Mouse (Mus musculus) hindbrain, embryonic 16.5 days (tissue): ENCODE data around the gene Nt5c2. TPM values are rescaled to one million over a fixed set of nuclear protein-coding genes. Genes with fewer than 3 reads are reported as not detected.

Experiments used
- ATAC-seq: fragments of 200-750 bp; cut with Nextera tagmentation; 2 replicates; pipeline ENCODE4 v1.8.0; 2017; ENCODE audit warnings: moderate TSS enrichment, moderate library complexity
- H3K27ac ChIP-seq: fragments of 300-500 bp; sonication (generic); 2 replicates; pipeline ENCODE4 v1.5.1; 2014; ENCODE audit warnings: low read depth, mild to moderate bottlenecking, control low read depth, low read length, moderate library complexity
- H3K27me3 ChIP-seq: fragments of 300-500 bp; sonication (generic); replicated peaks from 2 replicates; pipeline ENCODE4 v1.6.1; 2014; ENCODE audit warnings: low read length; ENCODE audit not compliant: control insufficient read depth, insufficient read depth
- H3K36me3 ChIP-seq: fragments of 300-500 bp; sonication (generic); 2 replicates; pipeline ENCODE4 v1.6.1; 2014; ENCODE audit warnings: mild to moderate bottlenecking, low read length, moderate library complexity, mixed read lengths; ENCODE audit not compliant: control insufficient read depth, insufficient read depth
- H3K4me1 ChIP-seq: fragments of 300-500 bp; sonication (generic); 2 replicates; pipeline ENCODE4 v1.6.1; 2014; ENCODE audit warnings: low read depth, low read length; ENCODE audit not compliant: control insufficient read depth, insufficient read depth
- H3K4me2 ChIP-seq: fragments of 300-500 bp; sonication (generic); 2 replicates; pipeline ENCODE4 v1.6.1; 2014; ENCODE audit warnings: mild to moderate bottlenecking, low read length, control low read depth, moderate library complexity
- H3K4me3 ChIP-seq: fragments of 300-500 bp; sonication (generic); 2 replicates; pipeline ENCODE4 v1.5.1; 2014; ENCODE audit warnings: mild to moderate bottlenecking, low read length, control low read depth, moderate library complexity
- H3K9ac ChIP-seq: fragments of 300-500 bp; sonication (generic); 2 replicates; pipeline ENCODE4 v1.6.1; 2014; ENCODE audit warnings: low read depth, mild to moderate bottlenecking, control low read depth, low read length, moderate library complexity
- H3K9me3 ChIP-seq: fragments of 300-500 bp; sonication (generic); 2 replicates; pipeline ENCODE4 v1.6.1; 2014; ENCODE audit warnings: mild to moderate bottlenecking, low read length, moderate library complexity; ENCODE audit not compliant: control insufficient read depth
- WGBS: fragments of 180-500 bp; shearing (Covaris S2); extraction: QIAGEN DNeasy Blood & Tissue Kit; methylation state at CpG from one replicate; pipeline ENCODE4 v1.1.7; 2014; 5-methylcytosine and 5-hydroxymethylcytosine counted together
- polyA plus RNA-seq: library from polyadenylated mRNA; unstranded; fragments of >200 nt; fragmentation: Nextera tagmentation; extraction: Ambion mirVana; gene quantifications from 2 replicates; pipeline ENCODE4 v1.2.1, GENCODE M21; 2015

Gene Nt5c2
- polyA plus RNA-seq, 1 experiment from 2014 or later, result 77.6 TPM

GRCm38 (mm10) chr19:46960101-46961046, 54.6 kb downstream of the Nt5c2 start:
- Histone ChIP-seq H3K27me3 (no peaks in the 10 kb centered on the region), H3K4me1 (peaks cover 20% of the 10 kb centered on the region), H3K27ac (peak overlapping the region; percentile 99), H3K4me2 (peak overlapping the region; percentile 76), H3K9me3 (no peaks in the 10 kb centered on the region), H3K9ac (peak overlapping the region; percentile 95), H3K36me3 (no peaks in the 10 kb centered on the region), H3K4me3 (peak overlapping the region; percentile 67)
- ATAC-seq, result no peak
- WGBS, result 79% methylated on average over 13 of the region's 13 CpGs

DNA sequence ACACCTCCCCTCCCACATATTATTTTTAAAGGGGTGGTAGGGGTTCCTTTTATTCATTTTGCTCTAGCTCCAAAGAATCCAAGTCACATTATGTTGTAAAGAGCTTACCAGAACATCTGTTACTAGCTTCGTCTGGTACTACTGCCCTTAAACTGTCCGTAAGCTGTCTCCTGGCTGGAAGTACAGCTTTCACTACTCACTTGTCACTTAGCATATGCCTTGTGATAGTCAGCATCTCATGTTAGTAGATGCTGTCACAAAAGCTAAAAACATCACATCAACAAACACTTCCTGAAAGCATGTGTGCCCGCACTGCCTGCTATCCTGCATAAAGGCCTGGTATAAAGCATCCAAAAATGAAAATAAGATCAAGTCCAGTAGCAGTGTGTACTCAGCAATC, 55.4 kb downstream of the Nt5c2 start:
- Histone ChIP-seq H3K27me3 (no peaks in the 10 kb centered on the region), H3K4me1 (peaks cover 20% of the 10 kb centered on the region), H3K9me3 (no peaks in the 10 kb centered on the region), H3K9ac (no peak overlapping the region; the same call in 1 of the 2 replicates), H3K27ac (no peak overlapping the region), H3K36me3 (no peaks in the 10 kb centered on the region), H3K4me2 (no peak overlapping the region), H3K4me3 (no peak overlapping the region)
- WGBS, result 85% methylated on average over 3 of the region's 3 CpGs
- ATAC-seq, result no peak

- no peak for ATAC-seq
- no peak overlapping the region for H3K27ac ChIP-seq
Measured at GRCm38 (mm10) chr19:46958566-46958965, 56.4 kb downstream of the Nt5c2 start.

DNA sequence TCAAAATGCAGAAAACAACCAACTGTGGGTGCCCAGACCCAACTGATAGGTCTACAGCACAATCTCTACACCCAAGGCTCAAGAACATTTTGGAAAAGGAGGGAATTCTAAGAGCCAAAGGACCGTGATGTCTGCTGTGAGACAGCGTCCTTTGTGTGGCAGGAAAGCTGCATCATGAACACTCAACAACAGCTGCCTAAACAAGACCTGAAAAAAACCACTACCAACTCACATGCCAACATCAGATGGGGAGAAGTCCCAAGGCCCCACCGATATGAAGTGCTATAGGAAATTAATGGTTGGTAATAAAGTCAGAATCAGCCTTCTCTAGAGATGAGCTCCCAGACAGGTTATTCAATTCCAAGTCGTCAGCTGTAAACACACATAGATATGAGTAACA, 57.0 kb downstream of the Nt5c2 start:
- 77% methylated on average over 4 of the region's 4 CpGs for WGBS
- H3K9ac ChIP-seq, result no peak overlapping the region
- no peak for ATAC-seq
- H3K4me3 ChIP-seq, result no peak overlapping the region
- H3K4me2 ChIP-seq, result no peak overlapping the region
- no peak overlapping the region for H3K27ac ChIP-seq
- H3K4me1 ChIP-seq, result peaks cover 20% of the 10 kb centered on the region
- no peaks in the 10 kb centered on the region for H3K36me3 ChIP-seq
- no peaks in the 10 kb centered on the region for H3K9me3 ChIP-seq
- no peaks in the 10 kb centered on the region for H3K27me3 ChIP-seq

More at GRCm38 (mm10) chr19:46958566-46958965, 56.4 kb downstream of the Nt5c2 start:
- H3K36me3 ChIP-seq, result no peaks in the 10 kb centered on the region
- 61% methylated on average over 3 of the region's 3 CpGs for WGBS
- no peaks in the 10 kb centered on the region for H3K27me3 ChIP-seq
- no peak overlapping the region for H3K4me3 ChIP-seq
- no peak overlapping the region for H3K9ac ChIP-seq
- no peaks in the 10 kb centered on the region for H3K9me3 ChIP-seq
- peaks cover 20% of the 10 kb centered on the region for H3K4me1 ChIP-seq
- H3K4me2 ChIP-seq, result no peak overlapping the region

- H3K9ac ChIP-seq, result no peak overlapping the region
- H3K9me3 ChIP-seq, result no peaks in the 10 kb centered on the region
- peaks cover 18% of the 10 kb centered on the region for H3K4me1 ChIP-seq
- H3K27me3 ChIP-seq, result no peaks in the 10 kb centered on the region
- no peak overlapping the region for H3K4me2 ChIP-seq
- H3K36me3 ChIP-seq, result no peaks in the 10 kb centered on the region
- no peak overlapping the region for H3K4me3 ChIP-seq
- 91% methylated on average over 5 of the region's 5 CpGs for WGBS
- no peak overlapping the region for H3K27ac ChIP-seq
- ATAC-seq, result no peak
Measured at GRCm38 (mm10) chr19:46957001-46957400, 58.0 kb downstream of the Nt5c2 start.

- Histone ChIP-seq H3K36me3 (no peaks in the 10 kb centered on the region), H3K4me2 (no peak overlapping the region), H3K27ac (no peak overlapping the region), H3K4me3 (no peak overlapping the region), H3K9me3 (no peaks in the 10 kb centered on the region), H3K27me3 (no peaks in the 10 kb centered on the region), H3K9ac (no peak overlapping the region), H3K4me1 (peaks cover 18% of the 10 kb centered on the region)
- ATAC-seq, result no peak
- WGBS, result 78% methylated on average over 2 of the region's 2 CpGs
Measured at GRCm38 (mm10) chr19:46956410-46956809, 58.5 kb downstream of the Nt5c2 start.

DNA sequence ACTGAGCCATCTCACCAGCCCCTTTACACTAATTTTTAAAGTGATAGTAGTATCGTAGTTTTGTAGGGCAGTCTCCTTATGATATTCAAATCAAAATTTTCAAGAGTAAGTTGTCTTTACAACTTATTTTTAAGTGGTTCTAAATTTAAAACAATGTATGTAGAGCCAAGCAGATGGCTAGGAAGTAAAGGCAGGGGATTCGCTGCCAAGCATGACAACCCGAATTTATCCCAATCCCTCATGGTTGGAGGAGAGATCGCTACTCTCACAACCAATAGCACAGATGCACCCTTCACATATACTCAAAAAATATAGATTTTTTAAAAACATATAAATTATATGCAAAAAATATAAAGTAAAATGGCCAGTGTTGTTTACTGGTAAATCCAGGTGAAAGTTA, 59.3 kb downstream of the Nt5c2 start:
- Histone ChIP-seq H3K27me3 (no peaks in the 10 kb centered on the region), H3K4me3 (no peak overlapping the region), H3K4me2 (no peak overlapping the region), H3K4me1 (peaks cover 15% of the 10 kb centered on the region), H3K9ac (no peak overlapping the region), H3K27ac (no peak overlapping the region), H3K9me3 (no peaks in the 10 kb centered on the region), H3K36me3 (no peaks in the 10 kb centered on the region)
- no peak for ATAC-seq
- 94% methylated on average over 4 of the region's 4 CpGs for WGBS

GRCm38 (mm10) chr19:46953536-46953935, 61.4 kb downstream of the Nt5c2 start:
- no peak overlapping the region for H3K4me2 ChIP-seq
- WGBS, result 86% methylated on average over 3 of the region's 3 CpGs
- H3K27me3 ChIP-seq, result no peaks in the 10 kb centered on the region
- H3K27ac ChIP-seq, result no peak overlapping the region
- ATAC-seq, result no peak
- H3K9me3 ChIP-seq, result no peaks in the 10 kb centered on the region
- peaks cover 3% of the 10 kb centered on the region; the same call in 1 of the 2 replicates for H3K36me3 ChIP-seq
- H3K4me3 ChIP-seq, result no peak overlapping the region
- H3K4me1 ChIP-seq, result no peaks in the 10 kb centered on the region
- H3K9ac ChIP-seq, result no peak overlapping the region

GRCm38 (mm10) chr19:46952986-46953385, 62.0 kb downstream of the Nt5c2 start:
- peaks cover 3% of the 10 kb centered on the region; the same call in 1 of the 2 replicates for H3K36me3 ChIP-seq
- no peak for ATAC-seq
- H3K4me3 ChIP-seq, result no peak overlapping the region
- no peaks in the 10 kb centered on the region for H3K9me3 ChIP-seq
- H3K4me1 ChIP-seq, result no peaks in the 10 kb centered on the region
- WGBS, result 67% methylated on average over 5 of the region's 5 CpGs
- no peak overlapping the region for H3K27ac ChIP-seq
- no peak overlapping the region for H3K4me2 ChIP-seq
- H3K9ac ChIP-seq, result no peak overlapping the region
- H3K27me3 ChIP-seq, result no peaks in the 10 kb centered on the region
